Mouse (Mus musculus) erythroblast, embryonic 14.5 days (primary cell): ENCODE results near the gene Polr2h.

Experiments
- GATA1 ChIP-seq: IDR thresholded peaks from 2 replicates; pipeline ENCODE4 v1.6.1; 2012; ENCODE audit warnings: low read length, inconsistent platforms, mixed read lengths
- TAL1 ChIP-seq: IDR thresholded peaks from 3 replicates; pipeline ENCODE4 v1.6.1; 2012; ENCODE audit warnings: low read length, inconsistent platforms, mixed read lengths

GRCm38 (mm10) chr16:20715566-20715965 is 1.9 kb upstream of the Polr2h start:
- TF ChIP-seq GATA1 (no peak), TAL1 (no peak)
